Mouse (Mus musculus): ENCODE data around the gene Iyd. TPM values are rescaled to one million over a fixed set of nuclear protein-coding genes. Genes with fewer than 3 reads are reported as not detected.

The Iyd gene
- total and polyA plus RNA-seq, 2 experiments from 2014 or later = 0.16 to 0.79 TPM

DNA sequence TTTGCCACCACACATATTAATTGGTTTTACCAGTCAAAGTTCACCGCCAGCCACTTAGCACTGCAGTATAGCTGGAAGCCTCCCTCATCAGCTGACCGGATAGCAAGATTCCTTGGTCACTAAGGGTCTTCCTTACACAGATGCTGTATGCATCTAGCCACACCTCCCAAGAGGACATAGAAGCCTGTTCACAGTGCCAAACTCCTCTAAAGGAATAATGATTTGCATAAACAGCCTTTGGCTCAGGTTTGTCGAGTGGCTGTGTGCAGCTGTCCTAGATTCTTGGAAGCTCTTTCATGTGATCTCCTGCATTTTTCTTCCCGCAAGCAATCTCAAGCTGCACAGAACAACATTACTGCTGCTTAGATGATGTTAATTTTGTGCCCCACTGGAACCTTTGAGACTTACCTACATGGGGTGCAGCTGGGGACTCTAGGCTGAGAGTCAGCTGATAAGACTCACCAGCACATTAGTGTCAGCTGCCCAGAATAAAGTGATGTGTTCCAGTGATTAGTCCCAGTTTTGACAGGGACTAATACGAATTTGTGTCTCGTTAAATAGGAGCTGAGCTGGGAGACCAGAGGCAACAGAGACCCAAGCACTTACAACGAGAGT lies 30.3 kb upstream of the Iyd start:
- H3K9me3 ChIP-seq (ENCODE audit: low read length) = no peaks in the 10 kb centered on the region
- DNase-seq (ENCODE audit: low spot score) (peak; percentile 73), ATAC-seq (ENCODE audit: low FRiP score) (peak; percentile 74; the same call in 1 of the 2 replicates)
- no peak overlapping the region for H3K4me3 ChIP-seq (ENCODE audit: low read depth, low read length)
- no peaks in the 10 kb centered on the region for H3K27me3 ChIP-seq (ENCODE audit: insufficient read depth, low read length)
- H3K4me1 ChIP-seq (ENCODE audit: insufficient read depth, low read length) = peaks cover 6% of the 10 kb centered on the region; the same call in 1 of the 2 replicates
- no peak overlapping the region for H3K4me2 ChIP-seq (ENCODE audit: low read depth, low read length, poor library complexity, severe bottlenecking)
- 30% methylated on average over 7 of the region's 7 CpGs for WGBS
- no peak overlapping the region for H3K9ac ChIP-seq (replicated peaks; ENCODE audit: low read length, poor library complexity, severe bottlenecking)
- H3K27ac ChIP-seq (ENCODE audit: low read depth, low read length) = 0 out of 2 replicates have a peak overlapping the region, but pooled peaks have one; percentile 52
- TF ChIP-seq CTCF (IDR thresholded peaks at IDR 0.05) = no peak
- no peaks in the 10 kb centered on the region for H3K36me3 ChIP-seq (ENCODE audit: insufficient read depth, low read length)

- H3K27ac ChIP-seq (ENCODE audit: low read depth, low read length) = no peak overlapping the region
- H3K9me3 ChIP-seq (ENCODE audit: low read length) = no peaks in the 10 kb centered on the region
- ATAC-seq (ENCODE audit: low FRiP score) (no peak), DNase-seq (ENCODE audit: low spot score) (no peak)
- peaks cover 6% of the 10 kb centered on the region; the same call in 1 of the 2 replicates for H3K4me1 ChIP-seq (ENCODE audit: insufficient read depth, low read length)
- no peak for TF ChIP-seq CTCF (IDR thresholded peaks at IDR 0.05)
- no peak overlapping the region for H3K4me2 ChIP-seq (ENCODE audit: low read depth, low read length, poor library complexity, severe bottlenecking)
- 55% methylated on average over 3 of the region's 3 CpGs for WGBS
- H3K4me3 ChIP-seq (ENCODE audit: low read depth, low read length) = no peak overlapping the region
- H3K36me3 ChIP-seq (ENCODE audit: insufficient read depth, low read length) = no peaks in the 10 kb centered on the region
- no peak overlapping the region for H3K9ac ChIP-seq (replicated peaks; ENCODE audit: low read length, poor library complexity, severe bottlenecking)
- H3K27me3 ChIP-seq (ENCODE audit: insufficient read depth, low read length) = no peaks in the 10 kb centered on the region
Observed at GRCm38 (mm10) chr10:3510486-3510885, 29.6 kb upstream of the Iyd start.

GRCm38 (mm10) chr10:3511401-3511800 lies 28.6 kb upstream of the Iyd start:
- peaks cover 6% of the 10 kb centered on the region; the same call in 1 of the 2 replicates for H3K4me1 ChIP-seq (ENCODE audit: insufficient read depth, low read length)
- no peaks in the 10 kb centered on the region for H3K27me3 ChIP-seq (ENCODE audit: insufficient read depth, low read length)
- H3K27ac ChIP-seq (ENCODE audit: low read depth, low read length) = no peak overlapping the region
- ATAC-seq (ENCODE audit: low FRiP score) (no peak), DNase-seq (ENCODE audit: low spot score) (no peak)
- WGBS = 70% methylated on average over 3 of the region's 3 CpGs
- no peak for TF ChIP-seq CTCF (IDR thresholded peaks at IDR 0.05)
- H3K4me2 ChIP-seq (ENCODE audit: low read depth, low read length, poor library complexity, severe bottlenecking) = no peak overlapping the region
- H3K36me3 ChIP-seq (ENCODE audit: insufficient read depth, low read length) = no peaks in the 10 kb centered on the region
- H3K9me3 ChIP-seq (ENCODE audit: low read length) = no peaks in the 10 kb centered on the region
- no peak overlapping the region for H3K4me3 ChIP-seq (ENCODE audit: low read depth, low read length)
- no peak overlapping the region for H3K9ac ChIP-seq (replicated peaks; ENCODE audit: low read length, poor library complexity, severe bottlenecking)

DNA sequence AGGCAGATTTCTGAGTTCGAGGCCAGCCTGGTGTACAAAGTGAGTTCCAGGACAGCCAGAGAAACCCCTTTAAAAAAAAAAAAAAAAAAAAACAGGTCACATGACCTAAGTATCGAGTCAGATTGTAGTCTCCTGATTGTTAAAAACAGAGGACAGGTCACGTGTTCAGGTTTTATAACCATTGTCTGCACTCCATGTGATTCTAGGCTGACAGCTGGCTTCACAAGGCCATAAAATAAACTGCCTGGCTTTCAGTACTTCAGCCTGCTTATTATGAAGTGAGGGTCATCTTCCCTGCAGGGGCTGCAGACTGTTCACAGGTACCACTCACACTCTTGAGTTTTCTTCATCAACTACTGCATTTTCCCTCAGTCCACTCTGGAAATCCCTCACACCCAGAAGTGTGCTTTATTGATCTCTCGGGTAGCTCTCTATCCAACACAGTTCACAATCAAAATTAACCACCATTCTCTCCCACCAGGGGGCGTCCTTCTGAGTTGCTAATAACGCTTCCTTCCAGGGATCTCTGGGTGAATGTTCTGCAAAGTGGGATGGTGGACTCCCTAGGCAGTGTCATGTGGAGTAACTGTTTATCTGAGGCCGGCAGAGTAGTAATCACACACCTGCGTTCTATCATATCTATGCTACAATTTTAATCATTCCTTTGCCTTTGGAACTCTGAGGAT lies 27.3 kb upstream of the Iyd start:
- H3K27me3 ChIP-seq (ENCODE audit: insufficient read depth, low read length) = no peaks in the 10 kb centered on the region
- no peak overlapping the region for H3K9ac ChIP-seq (replicated peaks; ENCODE audit: low read length, poor library complexity, severe bottlenecking)
- H3K27ac ChIP-seq (ENCODE audit: low read depth, low read length) = no peak overlapping the region
- peak; percentile 51 for TF ChIP-seq CTCF (IDR thresholded peaks at IDR 0.05)
- DNase-seq (ENCODE audit: low spot score) (no peak), ATAC-seq (ENCODE audit: low FRiP score) (no peak)
- no peak overlapping the region for H3K4me3 ChIP-seq (ENCODE audit: low read depth, low read length)
- H3K4me2 ChIP-seq (ENCODE audit: low read depth, low read length, poor library complexity, severe bottlenecking) = no peak overlapping the region
- no peaks in the 10 kb centered on the region for H3K9me3 ChIP-seq (ENCODE audit: low read length)
- no peaks in the 10 kb centered on the region for H3K36me3 ChIP-seq (ENCODE audit: insufficient read depth, low read length)
- WGBS = 74% methylated on average over 8 of the region's 8 CpGs
- H3K4me1 ChIP-seq (ENCODE audit: insufficient read depth, low read length) = peaks cover 6% of the 10 kb centered on the region; the same call in 1 of the 2 replicates

DNA sequence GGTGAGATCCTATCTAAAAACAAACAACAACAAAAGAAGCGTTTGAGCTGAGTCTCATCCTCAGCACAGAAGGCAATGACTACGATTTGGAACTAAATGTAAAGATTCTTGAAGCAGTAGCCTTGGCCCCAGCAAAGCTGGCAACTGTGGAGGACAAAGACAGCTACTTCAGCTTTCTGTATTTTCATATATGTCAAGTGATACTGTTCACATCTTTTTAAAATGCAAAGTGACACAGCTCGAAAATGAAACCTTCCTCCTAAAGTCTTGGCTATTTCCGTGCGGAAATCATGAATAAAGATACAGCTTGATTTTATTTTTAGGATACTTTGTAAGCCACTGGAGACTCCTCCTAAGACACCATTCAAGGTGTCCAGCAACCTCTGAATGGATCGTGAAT lies 26.1 kb upstream of the Iyd start:
- WGBS = 65% methylated on average over 6 of the region's 6 CpGs
- DNase-seq (ENCODE audit: low spot score) = no peak
- H3K36me3 ChIP-seq (ENCODE audit: insufficient read depth, low read length) = no peaks in the 10 kb centered on the region
- H3K4me1 ChIP-seq (ENCODE audit: insufficient read depth, low read length) = peaks cover 6% of the 10 kb centered on the region; the same call in 1 of the 2 replicates
- no peak for TF ChIP-seq CTCF (IDR thresholded peaks at IDR 0.05)
- no peaks in the 10 kb centered on the region for H3K27me3 ChIP-seq (ENCODE audit: insufficient read depth, low read length)
- H3K9ac ChIP-seq (replicated peaks; ENCODE audit: low read length, poor library complexity, severe bottlenecking) = no peak overlapping the region
- no peaks in the 10 kb centered on the region for H3K9me3 ChIP-seq (ENCODE audit: low read length)
- H3K4me2 ChIP-seq (ENCODE audit: low read depth, low read length, poor library complexity, severe bottlenecking) = no peak overlapping the region
- ATAC-seq (ENCODE audit: low FRiP score) = no peak
- no peak overlapping the region for H3K4me3 ChIP-seq (ENCODE audit: low read depth, low read length)
- no peak overlapping the region for H3K27ac ChIP-seq (ENCODE audit: low read depth, low read length)

- Histone ChIP-seq H3K9ac (replicated peaks; ENCODE audit: low read length, poor library complexity, severe bottlenecking) (no peak overlapping the region), H3K4me1 (ENCODE audit: insufficient read depth, low read length) (peaks cover 3% of the 10 kb centered on the region; the same call in 1 of the 2 replicates), H3K36me3 (ENCODE audit: insufficient read depth, low read length) (no peaks in the 10 kb centered on the region), H3K4me2 (ENCODE audit: low read depth, low read length, poor library complexity, severe bottlenecking) (no peak overlapping the region), H3K27me3 (ENCODE audit: insufficient read depth, low read length) (no peaks in the 10 kb centered on the region), H3K9me3 (ENCODE audit: low read length) (no peaks in the 10 kb centered on the region), H3K27ac (ENCODE audit: low read depth, low read length) (no peak overlapping the region), H3K4me3 (ENCODE audit: low read depth, low read length) (no peak overlapping the region)
- no peak for TF ChIP-seq CTCF (IDR thresholded peaks at IDR 0.05)
- 95% methylated on average over 1 of the region's 1 CpGs for WGBS
- DNase-seq (ENCODE audit: low spot score) (no peak), ATAC-seq (ENCODE audit: low FRiP score) (no peak)
Observed at GRCm38 (mm10) chr10:3514634-3515033, 25.4 kb upstream of the Iyd start.
